Comparison of ENCODE assay signal across 8 mouse cellular contexts in the genomic region with DNA sequence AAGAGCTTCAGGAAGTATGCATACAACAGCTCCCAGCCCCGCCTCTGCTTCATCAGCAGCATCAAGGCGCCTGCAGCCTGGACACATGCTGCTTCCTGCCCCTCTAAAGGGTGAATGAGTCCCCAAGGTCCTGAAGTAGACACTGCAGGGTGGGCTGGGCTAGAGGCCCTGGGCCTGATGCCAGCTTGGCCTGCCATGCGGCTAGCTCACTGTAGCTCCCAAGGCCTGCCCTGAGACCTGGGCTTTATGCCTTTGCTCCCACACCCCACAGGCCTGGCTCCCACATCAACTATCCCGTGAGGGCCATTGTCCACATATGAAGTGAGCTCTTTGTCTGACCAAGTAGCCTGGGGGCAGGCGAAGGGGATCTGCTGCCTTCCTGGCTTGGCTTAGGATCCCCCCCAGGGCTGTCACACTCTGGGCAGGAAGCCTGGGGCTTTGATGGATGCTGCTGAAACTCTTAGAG. TPM values are rescaled to one million over a fixed set of nuclear protein-coding genes. Genes with fewer than 3 reads are reported as not detected.
DNase-seq lines count a peak whose midpoint lies in the region; ATAC-seq and TF ChIP-seq lines count a peak whose summit lies in the region.

No protein-coding gene starts in this region.

- no peaks in the 10 kb centered on the region for H3K9me3 ChIP-seq in midbrain, embryonic 10.5 days (replicated peaks)
- H3K9me3 ChIP-seq in midbrain, embryonic 11.5 days (ENCODE audit: control insufficient read depth, low read length) = no peaks in the 10 kb centered on the region
- H3K9me3 ChIP-seq in hindbrain, embryonic 13.5 days = no peaks in the 10 kb centered on the region
- no peaks in the 10 kb centered on the region for H3K9me3 ChIP-seq in limb, embryonic 14.5 days (ENCODE audit: control insufficient read depth, low read length)
- no peaks in the 10 kb centered on the region for H3K9me3 ChIP-seq in stomach, embryonic 16.5 days (replicated peaks; ENCODE audit: control insufficient read depth, low read length)

- no peak overlapping the region for H3K9ac ChIP-seq in midbrain, embryonic 11.5 days (ENCODE audit: low read length)
- no peak overlapping the region for H3K9ac ChIP-seq in hindbrain, embryonic 13.5 days
- 0 out of 2 replicates have a peak overlapping the region, but pooled peaks have one; percentile 8 for H3K9ac ChIP-seq in limb, embryonic 14.5 days (ENCODE audit: low read depth, low read length, severe bottlenecking)
- peak overlapping the region; percentile 31; the same call in 1 of the 2 replicates for H3K9ac ChIP-seq in stomach, embryonic 16.5 days (ENCODE audit: low read length)

- no peak overlapping the region for H3K4me2 ChIP-seq in midbrain, embryonic 11.5 days
- no peak overlapping the region for H3K4me2 ChIP-seq in hindbrain, embryonic 13.5 days
- no peak overlapping the region for H3K4me2 ChIP-seq in limb, embryonic 14.5 days (replicated peaks; ENCODE audit: low read depth, low read length, severe bottlenecking)
- no peak overlapping the region for H3K4me2 ChIP-seq in stomach, embryonic 16.5 days (ENCODE audit: low read depth, low read length)

- DNase-seq in cerebellum, postnatal 14 days = peak; percentile 50 to 62
- DNase-seq in midbrain, embryonic 10.5 days (ENCODE audit: low spot score) = no peak
- no peak for DNase-seq in midbrain, embryonic 11.5 days (ENCODE audit: low spot score, missing footprints)
- DNase-seq in limb, embryonic 14.5 days (ENCODE audit: low spot score) = peak; percentile 23

- 0 out of 2 replicates have a peak overlapping the region, but pooled peaks have one; percentile 14 for H3K27ac ChIP-seq in midbrain, embryonic 10.5 days (replicated peaks)
- H3K27ac ChIP-seq in midbrain, embryonic 11.5 days (ENCODE audit: low read depth, low read length) = no peak overlapping the region
- peak overlapping the region; percentile 71 for H3K27ac ChIP-seq in hindbrain, embryonic 13.5 days
- H3K27ac ChIP-seq in limb, embryonic 14.5 days (replicated peaks; ENCODE audit: low read depth, low read length) = 0 out of 2 replicates have a peak overlapping the region, but pooled peaks have one; percentile 27
- peak overlapping the region; percentile 61 for H3K27ac ChIP-seq in stomach, embryonic 16.5 days (ENCODE audit: low read length)

- H3K4me1 ChIP-seq in midbrain, embryonic 10.5 days = peaks cover 5% of the 10 kb centered on the region; the same call in 1 of the 2 replicates
- no peaks in the 10 kb centered on the region for H3K4me1 ChIP-seq in midbrain, embryonic 11.5 days (ENCODE audit: control insufficient read depth, insufficient read depth, low read length)
- peaks cover 41% of the 10 kb centered on the region for H3K4me1 ChIP-seq in hindbrain, embryonic 13.5 days (replicated peaks)
- H3K4me1 ChIP-seq in limb, embryonic 14.5 days (ENCODE audit: control insufficient read depth, insufficient read depth, low read length) = peaks cover 15% of the 10 kb centered on the region
- H3K4me1 ChIP-seq in stomach, embryonic 16.5 days (ENCODE audit: control insufficient read depth, insufficient read depth, low read length) = peaks cover 21% of the 10 kb centered on the region

- H3K27me3 ChIP-seq in midbrain, embryonic 10.5 days (ENCODE audit: low read depth, poor library complexity, severe bottlenecking) = no peaks in the 10 kb centered on the region
- no peaks in the 10 kb centered on the region for H3K27me3 ChIP-seq in midbrain, embryonic 11.5 days (ENCODE audit: control insufficient read depth, insufficient read depth, low read length)
- no peaks in the 10 kb centered on the region for H3K27me3 ChIP-seq in hindbrain, embryonic 13.5 days
- no peaks in the 10 kb centered on the region for H3K27me3 ChIP-seq in limb, embryonic 14.5 days (ENCODE audit: control insufficient read depth, insufficient read depth, low read length)
- no peaks in the 10 kb centered on the region for H3K27me3 ChIP-seq in stomach, embryonic 16.5 days (ENCODE audit: control insufficient read depth, insufficient read depth, low read length)

- no peak overlapping the region for H3K4me3 ChIP-seq in midbrain, embryonic 10.5 days
- H3K4me3 ChIP-seq in midbrain, embryonic 11.5 days (ENCODE audit: low read depth, low read length) = no peak overlapping the region
- H3K4me3 ChIP-seq in hindbrain, embryonic 13.5 days = no peak overlapping the region
- no peak overlapping the region for H3K4me3 ChIP-seq in limb, embryonic 14.5 days (replicated peaks; ENCODE audit: low read length)
- H3K4me3 ChIP-seq in stomach, embryonic 16.5 days (replicated peaks; ENCODE audit: low read length) = no peak overlapping the region

- 73% methylated on average over 5 of the region's 5 CpGs for WGBS in midbrain, embryonic 10.5 days
- 75% methylated on average over 5 of the region's 5 CpGs for WGBS in midbrain, embryonic 11.5 days
- 47% methylated on average over 5 of the region's 5 CpGs for WGBS in hindbrain, embryonic 13.5 days
- 65% methylated on average over 5 of the region's 5 CpGs for WGBS in limb, embryonic 14.5 days
- 54% methylated on average over 5 of the region's 5 CpGs for WGBS in stomach, embryonic 16.5 days

- H3K36me3 ChIP-seq in midbrain, embryonic 10.5 days = peaks cover 66% of the 10 kb centered on the region
- no peaks in the 10 kb centered on the region for H3K36me3 ChIP-seq in midbrain, embryonic 11.5 days (ENCODE audit: control insufficient read depth, insufficient read depth, low read length)
- H3K36me3 ChIP-seq in hindbrain, embryonic 13.5 days = peaks cover 32% of the 10 kb centered on the region
- peaks cover 33% of the 10 kb centered on the region for H3K36me3 ChIP-seq in limb, embryonic 14.5 days (ENCODE audit: control insufficient read depth, insufficient read depth, low read length)
- H3K36me3 ChIP-seq in stomach, embryonic 16.5 days (ENCODE audit: control insufficient read depth, insufficient read depth, low read length) = no peaks in the 10 kb centered on the region

- no peak for TF ChIP-seq POLR2A in limb, embryonic 14.5 days (IDR thresholded peaks at IDR 0.05; ENCODE audit: borderline replicate concordance, extremely low read depth, insufficient read depth, insufficient read length)

- no peak for ATAC-seq in cerebellum, adult (ENCODE audit: insufficient number of reproducible peaks, low FRiP score, low TSS enrichment)
- ATAC-seq in midbrain, embryonic 11.5 days (ENCODE audit: low FRiP score) = no peak
- ATAC-seq in hindbrain, embryonic 13.5 days (ENCODE audit: low FRiP score) = peak; percentile 87
- peak; percentile 20; the same call in 1 of the 2 replicates for ATAC-seq in limb, embryonic 14.5 days (ENCODE audit: low FRiP score, low read depth)
- peak; percentile 52; the same call in 1 of the 2 replicates for ATAC-seq in stomach, embryonic 16.5 days (ENCODE audit: insufficient read depth, low FRiP score)
- ATAC-seq in erythroblast, adult 5-6 weeks (replicated peaks; ENCODE audit: low FRiP score, poor library complexity, severe bottlenecking) = no peak

RNA-seq across cellular contexts. Expression of a gene that starts 20.1 kb away (rescaled TPM):
- 44.9 and 45.7 TPM in 2 replicates for polyA plus RNA-seq in midbrain, embryonic 10.5 days (2016; fragmentation: Nextera tagmentation; extraction: Ambion mirVana)
- polyA plus RNA-seq in midbrain, embryonic 11.5 days (2014; fragmentation: Nextera tagmentation; extraction: Ambion mirVana) = 36.2 and 37.7 TPM in 2 replicates
- polyA plus RNA-seq in hindbrain, embryonic 13.5 days (2015; fragmentation: Nextera tagmentation; extraction: Ambion mirVana) = 38.6 and 41.4 TPM in 2 replicates
- 18.1 and 27.6 TPM in 2 replicates for polyA plus RNA-seq in limb, embryonic 14.5 days (2012; rRNA removed)
- 39.3 and 41.6 TPM in 2 replicates for polyA plus RNA-seq in limb, embryonic 14.5 days (2014; fragmentation: Nextera tagmentation; extraction: Ambion mirVana)
- 26.1 and 27.4 TPM in 2 replicates for polyA plus RNA-seq in stomach, embryonic 16.5 days (2015; fragmentation: Nextera tagmentation; extraction: Ambion mirVana)
- 8.5 and 13.0 TPM in 2 replicates for total RNA-seq in erythroblast, adult 5-6 weeks (2015; ENCODE audit: low replicate concordance)
- total RNA-seq in erythroblast, adult 5-6 weeks (2017; ENCODE audit: low replicate concordance) = 26.9 and 28.3 TPM in 2 replicates

Comparison
In these comparisons a context has a peak if more than half of its experiments do, and no peak if none do; other contexts are left out.
1. DNase-seq: peak in cerebellum, postnatal 14 days (2 of 2) and limb, embryonic 14.5 days (single experiment); none in midbrain, embryonic 10.5 days (single experiment) and midbrain, embryonic 11.5 days (single experiment).
2. ATAC-seq: peak in hindbrain, embryonic 13.5 days (single experiment), limb, embryonic 14.5 days (single experiment) and stomach, embryonic 16.5 days (single experiment); none in cerebellum, adult (single experiment), midbrain, embryonic 11.5 days (single experiment) and erythroblast, adult 5-6 weeks (single experiment).
3. H3K9ac ChIP-seq: peak in limb, embryonic 14.5 days (single experiment) and stomach, embryonic 16.5 days (single experiment); none in midbrain, embryonic 11.5 days (single experiment) and hindbrain, embryonic 13.5 days (single experiment).